17 mouse cellular contexts compared by ENCODE assay signal in the genomic region with DNA sequence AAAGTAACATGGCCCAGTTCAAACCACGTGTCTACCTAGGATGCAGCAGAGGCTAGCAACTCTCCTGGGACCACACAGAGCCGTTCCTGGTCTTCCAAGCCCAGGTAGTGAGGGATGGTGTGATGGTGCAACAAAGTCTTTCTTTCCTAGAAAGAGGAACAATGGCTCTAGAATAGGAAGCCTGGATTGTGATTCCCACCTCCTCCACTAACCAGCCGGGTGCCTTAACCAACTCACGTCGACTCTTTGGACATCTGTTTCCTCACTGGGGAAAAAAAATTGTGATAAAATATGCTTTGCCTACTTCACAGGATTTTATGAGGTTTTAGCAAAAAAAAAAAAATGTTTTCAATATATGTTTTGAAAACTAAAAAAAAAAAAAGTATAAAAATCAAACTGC.
"Had no signal": no experiment of that assay in that cellular context is flagged by ENCODE, and none has a peak within 500 bp of the region (broad histone marks: within the 10 kb centered on the region; RNA-seq: fewer than 3 reads in every experiment).

No protein-coding gene starts in this region.

- DNase-seq: gastrocnemius, adult 2 months; gastrocnemius, postnatal 10 days; gastrocnemius, postnatal 25 days; heart, adult 2 months; heart, postnatal 4 days; kidney, adult 18-20 months; kidney, adult 8-10 months; kidney, postnatal 10 days; kidney, postnatal 36 days; layer of hippocampus, adult 9-11 months; layer of hippocampus, postnatal 36 days; left cerebral cortex, postnatal 4 days had no signal

- ATAC-seq: hindbrain, embryonic 16.5 days; inflammation-experienced regulatory T-cells, adult 6 months; intestine, embryonic 15.5 days; intestine, postnatal 0 days; liver, embryonic 12.5 days had no signal
